Mouse (Mus musculus) forebrain, embryonic 15.5 days (tissue): ENCODE results near the gene Tub. TPM values are rescaled to one million over a fixed set of nuclear protein-coding genes. Genes with fewer than 3 reads are reported as not detected.

ENCODE experiments used
- ATAC-seq: fragments of 200-750 bp; cut with Nextera tagmentation; replicated peaks from 2 replicates; pipeline ENCODE4 v1.8.0; 2017; ENCODE audit warnings: mild to moderate bottlenecking, moderate TSS enrichment, moderate library complexity
- H3K27ac ChIP-seq: fragments of 300-500 bp; sonication (generic); replicated peaks from 2 replicates; pipeline ENCODE4 v1.5.1; 2015; ENCODE audit warnings: mild to moderate bottlenecking, inconsistent platforms
- H3K27me3 ChIP-seq: fragments of 300-500 bp; sonication (generic); 2 replicates; pipeline ENCODE4 v1.6.1; 2015; ENCODE audit warnings: inconsistent platforms
- H3K36me3 ChIP-seq: fragments of 300-500 bp; sonication (generic); 2 replicates; pipeline ENCODE4 v1.6.1; 2015; ENCODE audit warnings: mild to moderate bottlenecking, inconsistent platforms
- H3K4me1 ChIP-seq: fragments of 300-500 bp; sonication (generic); 2 replicates; pipeline ENCODE4 v1.6.1; 2015; ENCODE audit warnings: inconsistent platforms
- H3K4me2 ChIP-seq: fragments of 300-500 bp; sonication (generic); replicated peaks from 2 replicates; pipeline ENCODE4 v1.6.1; 2015; ENCODE audit warnings: mild to moderate bottlenecking, inconsistent platforms
- H3K4me3 ChIP-seq: fragments of 300-500 bp; sonication (generic); 2 replicates; pipeline ENCODE4 v1.5.1; 2015; ENCODE audit warnings: mild to moderate bottlenecking, inconsistent platforms
- H3K9ac ChIP-seq: fragments of 300-500 bp; sonication (generic); replicated peaks from 2 replicates; pipeline ENCODE4 v1.6.1; 2015; ENCODE audit warnings: mild to moderate bottlenecking, inconsistent platforms
- H3K9me3 ChIP-seq: fragments of 300-500 bp; sonication (generic); 2 replicates; pipeline ENCODE4 v1.6.1; 2016; ENCODE audit warnings: inconsistent platforms
- WGBS: fragments of 180-500 bp; shearing (Covaris S2); methylation state at CpG from one replicate; pipeline ENCODE4 v1.1.7; 2015; ENCODE audit warnings: mixed read lengths; 5-methylcytosine and 5-hydroxymethylcytosine counted together
- polyA plus RNA-seq: library from polyadenylated mRNA; unstranded; fragments of >200 nt; fragmentation: Nextera tagmentation; extraction: Ambion mirVana; gene quantifications from 2 replicates; pipeline ENCODE4 v1.2.1, GENCODE M21; 2015

Tub gene
- polyA plus RNA-seq, 1 experiment from 2014 or later, result 49.3 TPM

- H3K4me3 ChIP-seq, result no peak overlapping the region
- peak overlapping the region; percentile 82 for H3K27ac ChIP-seq
- no peak overlapping the region for H3K4me2 ChIP-seq
Measured at GRCm38 (mm10) chr7:109039445-109039844, 89.3 kb downstream of the Tub start.

GRCm38 (mm10) chr7:109045876-109046275, 95.7 kb downstream of the Tub start:
- Histone ChIP-seq H3K4me3 (no peak overlapping the region), H3K4me2 (no peak overlapping the region), H3K27ac (no peak overlapping the region), H3K9me3 (no peaks in the 10 kb centered on the region), H3K4me1 (no peaks in the 10 kb centered on the region), H3K36me3 (peaks cover 10% of the 10 kb centered on the region), H3K27me3 (no peaks in the 10 kb centered on the region), H3K9ac (no peak overlapping the region)
- 98% methylated on average over 2 of the region's 2 CpGs for WGBS
- no peak for ATAC-seq

More at GRCm38 (mm10) chr7:109039445-109039844, 89.3 kb downstream of the Tub start:
- peak; percentile 95 for ATAC-seq
- H3K4me1 ChIP-seq, result peaks cover 16% of the 10 kb centered on the region
- no peak overlapping the region for H3K9ac ChIP-seq
- H3K27me3 ChIP-seq, result no peaks in the 10 kb centered on the region
- H3K36me3 ChIP-seq, result peaks cover 15% of the 10 kb centered on the region
- 50% methylated on average over 5 of the region's 5 CpGs for WGBS
- no peaks in the 10 kb centered on the region for H3K9me3 ChIP-seq

- Histone ChIP-seq H3K27me3 (no peaks in the 10 kb centered on the region), H3K9ac (no peak overlapping the region), H3K27ac (no peak overlapping the region), H3K4me2 (no peak overlapping the region), H3K4me1 (no peaks in the 10 kb centered on the region), H3K9me3 (no peaks in the 10 kb centered on the region), H3K36me3 (peaks cover 16% of the 10 kb centered on the region; the same call in 1 of the 2 replicates), H3K4me3 (no peak overlapping the region)
- no peak for ATAC-seq
- WGBS, result 70% methylated on average over 1 of the region's 1 CpGs
Measured at GRCm38 (mm10) chr7:109050831-109051230, 100.7 kb downstream of the Tub start.

GRCm38 (mm10) chr7:109059536-109059935, 109.4 kb downstream of the Tub start:
- no peaks in the 10 kb centered on the region for H3K27me3 ChIP-seq
- no peak overlapping the region for H3K9ac ChIP-seq
- no peak for ATAC-seq
- no peak overlapping the region for H3K4me2 ChIP-seq
- no peak overlapping the region for H3K27ac ChIP-seq
- no peaks in the 10 kb centered on the region for H3K9me3 ChIP-seq
- no peaks in the 10 kb centered on the region for H3K4me1 ChIP-seq
- WGBS, result 91% methylated on average over 4 of the region's 4 CpGs
- no peaks in the 10 kb centered on the region; the same call in 1 of the 2 replicates for H3K36me3 ChIP-seq
- H3K4me3 ChIP-seq, result no peak overlapping the region

- WGBS, result 82% methylated on average over 4 of the region's 4 CpGs
- ATAC-seq, result no peak
- H3K27me3 ChIP-seq, result no peaks in the 10 kb centered on the region
Measured at GRCm38 (mm10) chr7:109069641-109070040, 119.5 kb downstream of the Tub start.

GRCm38 (mm10) chr7:109072326-109072725, 122.2 kb downstream of the Tub start:
- Histone ChIP-seq H3K9me3 (no peaks in the 10 kb centered on the region), H3K4me1 (no peaks in the 10 kb centered on the region), H3K27me3 (no peaks in the 10 kb centered on the region), H3K9ac (no peak overlapping the region), H3K27ac (no peak overlapping the region), H3K36me3 (no peaks in the 10 kb centered on the region), H3K4me2 (no peak overlapping the region), H3K4me3 (no peak overlapping the region)
- WGBS, result 71% methylated on average over 5 of the region's 5 CpGs
- no peak for ATAC-seq

More at GRCm38 (mm10) chr7:109069641-109070040, 119.5 kb downstream of the Tub start:
- Histone ChIP-seq H3K4me2 (no peak overlapping the region), H3K9ac (no peak overlapping the region), H3K36me3 (no peaks in the 10 kb centered on the region), H3K4me3 (no peak overlapping the region), H3K9me3 (no peaks in the 10 kb centered on the region), H3K4me1 (no peaks in the 10 kb centered on the region), H3K27ac (no peak overlapping the region)

GRCm38 (mm10) chr7:109082269-109083112, 132.4 kb downstream of the Tub start:
- peak overlapping the region; percentile 75 for H3K4me2 ChIP-seq
- no peak; the same call in 1 of the 2 replicates for ATAC-seq
- H3K9me3 ChIP-seq, result no peaks in the 10 kb centered on the region
- H3K27me3 ChIP-seq, result no peaks in the 10 kb centered on the region
- H3K36me3 ChIP-seq, result no peaks in the 10 kb centered on the region
- H3K9ac ChIP-seq, result peak overlapping the region; percentile 70
- H3K27ac ChIP-seq, result peak overlapping the region; percentile 34; the same call in 1 of the 2 replicates
- 12% methylated on average over 12 of the region's 12 CpGs for WGBS
- H3K4me1 ChIP-seq, result peaks cover 20% of the 10 kb centered on the region
- H3K4me3 ChIP-seq, result peak overlapping the region; percentile 88

GRCm38 (mm10) chr7:109083113-109083812, 133.1 kb downstream of the Tub start, which contains the start of gene Ric3:
Gene Ric3 (minus strand): TSS chr7:109083331.
- H3K4me1 ChIP-seq, result peaks cover 20% of the 10 kb centered on the region
- no peaks in the 10 kb centered on the region for H3K36me3 ChIP-seq
- H3K27me3 ChIP-seq, result no peaks in the 10 kb centered on the region
- peak within 1 kb of the TSS; percentile 88 for H3K4me3 ChIP-seq
- H3K9ac ChIP-seq, result peak within 1 kb of the TSS; percentile 70
- H3K4me2 ChIP-seq, result peak within 1 kb of the TSS; percentile 75
- H3K27ac ChIP-seq, result peak within 1 kb of the TSS; percentile 34; the same call in 1 of the 2 replicates
- peak; percentile 97 for ATAC-seq
- 3% methylated on average over 47 of the region's 50 CpGs for WGBS
- no peaks in the 10 kb centered on the region for H3K9me3 ChIP-seq

GRCm38 (mm10) chr7:109083813-109084184, 133.7 kb downstream of the Tub start:
- Histone ChIP-seq H3K36me3 (no peaks in the 10 kb centered on the region), H3K4me2 (peak overlapping the region; percentile 75), H3K27me3 (no peaks in the 10 kb centered on the region), H3K27ac (no peak overlapping the region), H3K4me1 (peaks cover 20% of the 10 kb centered on the region), H3K4me3 (peak overlapping the region; percentile 88; the same call in 1 of the 2 replicates), H3K9me3 (no peaks in the 10 kb centered on the region), H3K9ac (no peak overlapping the region)
- ATAC-seq, result no peak
- WGBS, result 72% methylated on average over 4 of the region's 4 CpGs

Other genes starting within 250 kb of the Tub start
- not detected in 2 replicates for gene Olfr512, start 237.0 kb upstream of the Tub start, polyA plus RNA-seq
- gene Olfr513, start 199.4 kb upstream of the Tub start, polyA plus RNA-seq, result not detected in 2 replicates
- gene Olfr514, start 124.3 kb upstream of the Tub start, polyA plus RNA-seq, result not detected in 2 replicates
- gene Olfr516, start 99.8 kb upstream of the Tub start, polyA plus RNA-seq, result not detected in 2 replicates
- gene Olfr517, start 78.0 kb upstream of the Tub start, polyA plus RNA-seq, result not detected in 2 replicates
- not detected in 2 replicates for gene Olfr518, start 65.3 kb upstream of the Tub start, polyA plus RNA-seq
- gene Olfr519, start 55.9 kb upstream of the Tub start, polyA plus RNA-seq, result not detected in 2 replicates
- 0.04 TPM in 1 of 2 replicates, not detected in the other for gene Nlrp10, start 20.2 kb upstream of the Tub start, polyA plus RNA-seq
- gene Eif3f, start 15.9 kb upstream of the Tub start, polyA plus RNA-seq, result 85.2 and 86.8 TPM in 2 replicates
- 28.2 and 30.4 TPM in 2 replicates for gene Ric3, start 133.0 kb downstream of the Tub start, polyA plus RNA-seq
- gene Lmo1, start 224.9 kb downstream of the Tub start, polyA plus RNA-seq, result 102 and 134 TPM in 2 replicates